8 mouse cellular contexts compared by ENCODE assay signal in the genomic region with DNA sequence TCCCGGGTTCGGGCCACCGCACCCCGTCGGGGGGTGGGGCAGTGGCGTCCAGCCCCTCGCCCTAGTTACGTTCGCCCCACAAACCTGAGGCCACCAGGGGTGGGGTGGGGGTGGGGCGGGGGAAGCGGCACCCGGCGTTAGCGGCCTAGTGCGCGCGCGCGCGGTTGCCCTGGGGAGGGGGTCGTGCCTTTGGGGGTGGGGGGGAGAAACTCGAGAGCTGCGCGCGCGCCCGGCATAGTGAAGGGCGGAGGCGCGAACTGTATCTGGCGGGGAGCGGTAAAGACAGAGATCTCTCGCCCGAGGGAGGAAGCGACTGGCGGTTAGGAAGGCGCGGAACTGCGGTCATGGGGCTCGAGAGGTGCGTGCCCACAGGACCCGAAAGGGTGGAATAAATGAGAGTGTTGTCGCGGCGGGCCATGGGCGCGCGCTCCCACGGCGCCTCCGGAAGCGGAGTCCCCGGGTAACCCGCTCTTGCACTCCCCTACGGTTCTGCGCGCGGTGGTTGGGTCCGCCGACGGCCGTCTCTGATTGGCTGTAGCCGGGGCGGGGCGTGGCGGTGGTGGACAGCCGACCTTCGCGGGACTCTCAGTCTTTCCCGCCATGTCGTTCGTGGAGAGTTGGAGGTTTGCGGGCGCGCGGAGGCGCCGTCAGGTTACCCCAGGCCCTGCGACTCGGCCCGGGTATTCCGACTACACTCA. TPM values are rescaled to one million over a fixed set of nuclear protein-coding genes. Genes with fewer than 3 reads are reported as not detected.
DNase-seq lines count a peak whose midpoint lies in the region; ATAC-seq and TF ChIP-seq lines count a peak whose summit lies in the region.

A gene (plus strand): TSS at position 204 of the 698 bp plus-strand sequence.

- H3K36me3 ChIP-seq in ES-E14 (ENCODE audit: control insufficient read depth, insufficient read depth, low read length, poor library complexity, severe bottlenecking), result peaks cover 6% of the 10 kb centered on the region; the same call in 1 of the 2 replicates
- H3K36me3 ChIP-seq in forebrain, embryonic 15.5 days, result peaks cover 19% of the 10 kb centered on the region

- ATAC-seq in forebrain, embryonic 15.5 days (replicated peaks), result peak; percentile 91
- ATAC-seq in neutrophil, adult 5-6 weeks (ENCODE audit: extremely low read depth, insufficient number of reproducible peaks, low FRiP score, poor library complexity, severe bottlenecking), result peak; percentile 81

- no peaks in the 10 kb centered on the region for H3K9me3 ChIP-seq in ES-E14 (ENCODE audit: control insufficient read depth, insufficient read depth, low read depth, low read length)
- no peaks in the 10 kb centered on the region for H3K9me3 ChIP-seq in forebrain, embryonic 15.5 days

- no peak for TF ChIP-seq CTCF in lung, adult 2 months (IDR thresholded peaks at IDR 0.05; ENCODE audit: insufficient read depth, low read length)

- H3K9ac ChIP-seq in ES-E14 (ENCODE audit: insufficient read depth, low read depth, low read length, poor library complexity, severe bottlenecking), result peak within 1 kb of the TSS; percentile 99
- H3K9ac ChIP-seq in forebrain, embryonic 15.5 days (replicated peaks), result peak within 1 kb of the TSS; percentile 84

- intact Hi-C loops in heart, postnatal 25 days (cut with DNase I), result loop anchor here (5.0 kb wide), 1 partner anchor 449 kb away; a partner anchor contains a TSS

- in situ Hi-C loops in ES-E14 (cut with MboI; ENCODE audit: low sequenced_read_pairs in 2 of 2, unreplicated experiment in 2 of 2), result no loop called here

- peak; percentile 91 for DNase-seq in ES-E14 (ENCODE audit: low read depth, low spot score)
- DNase-seq in cerebellum, adult 11-12 months, result peak; percentile 96
- peak; percentile 96 for DNase-seq in heart, postnatal 25 days (ENCODE audit: low spot score)
- DNase-seq in layer of hippocampus, adult 18-20 months (ENCODE audit: low spot score in 2 of 2), result peak; percentile 95 to 98
- peak; percentile 99 for DNase-seq in lung, adult 2 months
- DNase-seq in thymus, adult 18-20 months, result peak; percentile 96 to 97

- under 1% methylated on average over 71 of the region's 82 CpGs for WGBS in forebrain, embryonic 15.5 days
- WGBS in lung, adult 2 months, result under 1% methylated on average over 69 of the region's 82 CpGs

- peak; percentile 70; the same call in 1 of the 2 replicates for TF ChIP-seq POLR2A in lung, adult 2 months (IDR thresholded peaks at IDR 0.05; ENCODE audit: borderline replicate concordance, extremely low read depth, low read depth, low read length)

- H3K4me3 ChIP-seq in ES-E14 (ENCODE audit: insufficient read depth in 1 of 2, low read depth in 1 of 2, low read length in 2 of 2, poor library complexity in 1 of 2, severe bottlenecking in 1 of 2), result peak within 1 kb of the TSS; percentile 98 to 100
- H3K4me3 ChIP-seq in forebrain, embryonic 15.5 days, result peak within 1 kb of the TSS; percentile 75
- H3K4me3 ChIP-seq in lung, adult 2 months (replicated peaks; ENCODE audit: extremely low read depth, low read depth, low read length), result peak within 1 kb of the TSS; percentile 95

- peaks cover 1 to 12% of the 10 kb centered on the region in 2 experiments; a peak in 3 of 4 replicates for H3K4me1 ChIP-seq in ES-E14 (ENCODE audit: control insufficient read depth in 2 of 2, insufficient read depth in 2 of 2, low read length in 2 of 2, poor library complexity in 1 of 2)
- peaks cover 29% of the 10 kb centered on the region for H3K4me1 ChIP-seq in forebrain, embryonic 15.5 days
- peaks cover 3% of the 10 kb centered on the region; the same call in 1 of the 2 replicates for H3K4me1 ChIP-seq in lung, adult 2 months (ENCODE audit: control insufficient read depth, insufficient read depth, low read length)

- peak within 1 kb of the TSS; percentile 95 for H3K27ac ChIP-seq in ES-E14 (ENCODE audit: insufficient read depth, low read depth, low read length, poor library complexity, severe bottlenecking)
- peak within 1 kb of the TSS; percentile 98 for H3K27ac ChIP-seq in forebrain, embryonic 15.5 days (replicated peaks)

- H3K27me3 ChIP-seq in forebrain, embryonic 15.5 days, result no peaks in the 10 kb centered on the region

- peak within 1 kb of the TSS; percentile 58 for H3K4me2 ChIP-seq in forebrain, embryonic 15.5 days (replicated peaks)

TF ChIP-seq in ES-E14, 5 proteins besides CTCF, POLR2A, EP300 and RAD21:
- TF ChIP-seq CHD2 (IDR thresholded peaks at IDR 0.05; ENCODE audit: low read depth, low read length) (no peak), ZC3H11A (IDR thresholded peaks at IDR 0.05; ENCODE audit: borderline replicate concordance, low read depth, low read length) (no peak), MAFK (IDR thresholded peaks at IDR 0.05; ENCODE audit: insufficient read depth, low read depth, low read length) (no peak), ZNF384 (IDR thresholded peaks at IDR 0.05; ENCODE audit: low read depth, low read length) (no peak), HCFC1 (IDR thresholded peaks at IDR 0.05; ENCODE audit: borderline replicate concordance, insufficient read depth, low read length) (peak; percentile 30; the same call in 1 of the 2 replicates)

RNA-seq across cellular contexts. Expression of the gene that starts here (rescaled TPM):
- 67.0 and 81.9 TPM in 2 replicates for total RNA-seq in ES-E14 (2012; rRNA removed)
- polyA plus RNA-seq in forebrain, embryonic 15.5 days (2015; fragmentation: Nextera tagmentation; extraction: Ambion mirVana), result 52.0 and 53.9 TPM in 2 replicates
- total RNA-seq in heart, postnatal 25 days (2021), result 10 to 100 TPM; 10.8 to 15.8 TPM
- total RNA-seq in layer of hippocampus, adult 18-20 months (2021), result 10 to 100 TPM; 13.6 to 14.9 TPM
- polyA plus RNA-seq in lung, adult 2 months (2012; rRNA removed), result 6.1 and 9.9 TPM in 2 replicates
- total RNA-seq in neutrophil, adult 5-6 weeks (2017), result 22.7 and 29.1 TPM in 2 replicates

Comparison
In these comparisons a context has a peak if more than half of its experiments do, and no peak if none do; other contexts are left out.
1. Peak in every context shown above with its lines: DNase-seq, ATAC-seq, H3K4me3 ChIP-seq and H3K27ac ChIP-seq.